Mouse (Mus musculus): Measurements from ENCODE around the gene Zfp977. TPM values are rescaled to one million over a fixed set of nuclear protein-coding genes. Genes with fewer than 3 reads are reported as not detected.

Gene Zfp977
- not detected for total RNA-seq (2023)

GRCm38 (mm10) chr7:42592413-42592812, at the start of gene Zfp977:
Gene Zfp977, minus strand, starts transcription at chr7:42592547.

DNA sequence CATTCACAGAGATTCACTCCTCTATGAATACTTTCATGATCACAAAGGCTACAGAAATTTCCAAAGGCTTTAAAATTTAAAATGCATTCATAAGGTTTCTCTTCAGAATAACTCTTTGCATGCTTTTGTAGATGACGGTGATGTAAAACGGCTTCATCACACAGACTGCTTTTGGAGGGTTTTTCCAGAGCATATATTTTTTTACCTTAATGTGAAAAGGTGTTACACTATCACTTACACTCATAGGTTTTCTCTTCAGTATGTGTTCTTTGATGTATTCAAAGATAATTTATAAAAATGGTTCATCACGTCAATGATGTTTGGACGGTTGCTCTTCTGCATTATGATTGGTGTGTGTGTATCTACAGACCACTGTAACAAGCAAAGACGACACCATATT, 13.9 kb downstream of the Zfp977 start, which contains the start of gene Gm21028:
Gm21028 (minus strand) TSS at position 101 of the 400 bp plus-strand sequence.

Other genes starting within 250 kb of the Zfp977 start
- not detected for gene 4933421I07Rik, start 144.4 kb downstream of the Zfp977 start, total RNA-seq (2023)
- 23.7 TPM for gene Zfp141, start 86.8 kb downstream of the Zfp977 start, total RNA-seq (2023)
- not detected for gene Gm21028, start 14.0 kb downstream of the Zfp977 start, total RNA-seq (2023)
- not detected for gene Zfp976, start 50.0 kb upstream of the Zfp977 start, total RNA-seq (2023)
- 0.29 TPM for gene Zfp975, start 100.2 kb upstream of the Zfp977 start, total RNA-seq (2023)
- gene Gm17067, start 134.5 kb upstream of the Zfp977 start, total RNA-seq (2023): not detected
- gene Vmn2r62, start 201.0 kb upstream of the Zfp977 start, total RNA-seq (2023): not detected